Mouse (Mus musculus): ENCODE data around the gene Dnajc25.

Gene Dnajc25

DNA sequence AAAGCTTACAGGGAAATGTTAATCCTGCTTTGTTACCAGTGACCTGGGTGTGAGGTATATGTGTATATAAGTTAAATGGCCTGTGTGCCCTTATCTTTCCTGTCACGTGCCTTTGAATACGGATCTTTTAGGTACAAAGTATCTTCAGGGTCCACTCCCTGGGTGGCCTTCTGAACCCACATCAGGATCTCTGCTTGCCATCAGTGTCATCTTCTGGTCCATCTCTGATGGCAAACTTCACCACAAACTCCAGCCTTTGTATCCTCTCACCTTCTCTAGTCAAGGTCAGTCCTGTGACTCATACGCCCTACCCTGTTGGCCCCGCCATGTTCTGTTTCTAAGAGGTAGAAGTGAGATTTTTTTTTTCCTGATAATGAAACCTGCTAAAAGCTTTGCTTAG lies at the start of gene Dnajc25:
Gene Dnajc25, plus strand, starts transcription at position 301 of the 400 bp plus-strand sequence.
- Histone ChIP-seq H3K9me3 (ENCODE audit: low read length) (peaks cover 4% of the 10 kb centered on the region; the same call in 1 of the 2 replicates), H3K4me3 (replicated peaks; ENCODE audit: low read length) (0 out of 2 replicates have a peak within 1 kb of the TSS, but pooled peaks have one; percentile 20), H3K27me3 (ENCODE audit: insufficient read depth, low read length) (peaks cover 29% of the 10 kb centered on the region), H3K4me1 (replicated peaks; ENCODE audit: low read depth, low read length) (peaks cover 28% of the 10 kb centered on the region), H3K36me3 (ENCODE audit: insufficient read depth, low read length) (no peaks in the 10 kb centered on the region)
- no peak for TF ChIP-seq NANOG (IDR thresholded peaks at IDR 0.05; ENCODE audit: borderline replicate concordance, low read length)
- TF ChIP-seq CTCF (conservative IDR thresholded peaks at IDR 0.05; ENCODE audit: low read length), result no peak
- TF ChIP-seq POU5F1 (IDR thresholded peaks at IDR 0.05; ENCODE audit: borderline replicate concordance, low read length), result no peak

DNA sequence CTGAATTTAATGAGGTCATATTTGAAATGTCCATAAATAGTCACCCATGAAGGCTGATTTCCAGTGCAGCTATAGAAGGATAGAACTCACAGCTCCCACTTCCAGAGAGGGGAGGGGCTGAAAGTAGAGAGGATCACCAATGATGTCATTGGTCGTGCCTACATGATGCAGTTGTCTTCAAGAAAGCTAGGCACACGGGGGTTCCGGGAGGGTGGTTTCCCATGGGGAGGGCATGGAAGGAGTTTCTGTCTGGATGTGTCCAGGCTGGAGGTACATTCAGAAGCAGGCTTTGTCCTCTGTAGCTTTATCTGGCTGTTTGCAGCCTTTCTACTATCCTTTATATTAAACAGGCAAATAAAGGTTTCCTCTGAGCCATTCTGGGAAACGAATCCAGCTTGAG lies 46.5 kb upstream of the Dnajc25 start:
- TF ChIP-seq POU5F1 (IDR thresholded peaks at IDR 0.05; ENCODE audit: borderline replicate concordance, low read length), result no peak
- no peak for TF ChIP-seq NANOG (IDR thresholded peaks at IDR 0.05; ENCODE audit: borderline replicate concordance, low read length)
- no peak for TF ChIP-seq CTCF (conservative IDR thresholded peaks at IDR 0.05; ENCODE audit: low read length)
- Histone ChIP-seq H3K4me1 (replicated peaks; ENCODE audit: low read depth, low read length) (peaks cover 6% of the 10 kb centered on the region), H3K4me3 (replicated peaks; ENCODE audit: low read length) (no peak overlapping the region), H3K36me3 (ENCODE audit: insufficient read depth, low read length) (no peaks in the 10 kb centered on the region), H3K27me3 (ENCODE audit: insufficient read depth, low read length) (peaks cover 43% of the 10 kb centered on the region), H3K9me3 (ENCODE audit: low read length) (no peaks in the 10 kb centered on the region)

GRCm38 (mm10) chr4:58952630-58953029 lies 42.2 kb upstream of the Dnajc25 start:
- Histone ChIP-seq H3K27me3 (ENCODE audit: insufficient read depth, low read length) (peaks cover 30% of the 10 kb centered on the region), H3K9me3 (ENCODE audit: low read length) (no peaks in the 10 kb centered on the region), H3K4me3 (replicated peaks; ENCODE audit: low read length) (no peak overlapping the region), H3K36me3 (ENCODE audit: insufficient read depth, low read length) (no peaks in the 10 kb centered on the region), H3K4me1 (replicated peaks; ENCODE audit: low read depth, low read length) (0 out of 2 replicates have a peak, but pooled peaks cover 6% of the 10 kb centered on the region)
- TF ChIP-seq CTCF (conservative IDR thresholded peaks at IDR 0.05; ENCODE audit: low read length), result no peak
- TF ChIP-seq POU5F1 (IDR thresholded peaks at IDR 0.05; ENCODE audit: borderline replicate concordance, low read length), result no peak
- TF ChIP-seq NANOG (IDR thresholded peaks at IDR 0.05; ENCODE audit: borderline replicate concordance, low read length), result no peak

GRCm38 (mm10) chr4:58961719-58962118 lies 33.1 kb upstream of the Dnajc25 start:
- Histone ChIP-seq H3K27me3 (ENCODE audit: insufficient read depth, low read length) (peaks cover 13% of the 10 kb centered on the region), H3K4me1 (replicated peaks; ENCODE audit: low read depth, low read length) (0 out of 2 replicates have a peak, but pooled peaks cover 6% of the 10 kb centered on the region), H3K36me3 (ENCODE audit: insufficient read depth, low read length) (no peaks in the 10 kb centered on the region), H3K9me3 (ENCODE audit: low read length) (no peaks in the 10 kb centered on the region), H3K4me3 (replicated peaks; ENCODE audit: low read length) (no peak overlapping the region)
- no peak for TF ChIP-seq CTCF (conservative IDR thresholded peaks at IDR 0.05; ENCODE audit: low read length)
- no peak for TF ChIP-seq POU5F1 (IDR thresholded peaks at IDR 0.05; ENCODE audit: borderline replicate concordance, low read length)
- TF ChIP-seq NANOG (IDR thresholded peaks at IDR 0.05; ENCODE audit: borderline replicate concordance, low read length), result no peak

DNA sequence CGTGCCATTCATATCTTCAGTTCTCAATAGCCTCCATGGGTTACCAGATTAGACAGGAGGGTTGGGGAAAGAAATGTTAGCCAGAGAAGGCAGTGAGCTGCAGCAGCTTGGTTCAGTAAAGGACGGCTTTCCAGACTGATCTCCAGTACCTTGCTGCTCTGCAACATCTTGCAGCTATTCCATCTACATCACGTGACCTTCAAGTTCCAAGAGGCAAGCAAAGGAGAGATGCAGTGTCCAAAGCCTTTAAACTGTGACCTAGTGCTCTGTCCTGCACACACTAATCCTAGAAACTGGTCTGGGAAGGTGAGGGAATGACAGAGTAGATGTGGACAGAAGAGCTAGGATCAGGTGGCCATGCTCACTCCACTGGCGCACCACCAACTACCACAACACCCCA lies 31.6 kb upstream of the Dnajc25 start:
- TF ChIP-seq NANOG (IDR thresholded peaks at IDR 0.05; ENCODE audit: borderline replicate concordance, low read length) (no peak), POU5F1 (IDR thresholded peaks at IDR 0.05; ENCODE audit: borderline replicate concordance, low read length) (no peak), CTCF (conservative IDR thresholded peaks at IDR 0.05; ENCODE audit: low read length) (no peak)
- Histone ChIP-seq H3K27me3 (ENCODE audit: insufficient read depth, low read length) (no peaks in the 10 kb centered on the region), H3K9me3 (ENCODE audit: low read length) (no peaks in the 10 kb centered on the region), H3K4me3 (replicated peaks; ENCODE audit: low read length) (no peak overlapping the region), H3K4me1 (replicated peaks; ENCODE audit: low read depth, low read length) (no peaks in the 10 kb centered on the region), H3K36me3 (ENCODE audit: insufficient read depth, low read length) (no peaks in the 10 kb centered on the region)

- Histone ChIP-seq H3K4me1 (replicated peaks; ENCODE audit: low read depth, low read length) (no peaks in the 10 kb centered on the region), H3K4me3 (replicated peaks; ENCODE audit: low read length) (no peak overlapping the region), H3K9me3 (ENCODE audit: low read length) (no peaks in the 10 kb centered on the region), H3K27me3 (ENCODE audit: insufficient read depth, low read length) (no peaks in the 10 kb centered on the region), H3K36me3 (ENCODE audit: insufficient read depth, low read length) (no peaks in the 10 kb centered on the region)
- TF ChIP-seq POU5F1 (IDR thresholded peaks at IDR 0.05; ENCODE audit: borderline replicate concordance, low read length), result no peak
- TF ChIP-seq CTCF (conservative IDR thresholded peaks at IDR 0.05; ENCODE audit: low read length), result no peak
- TF ChIP-seq NANOG (IDR thresholded peaks at IDR 0.05; ENCODE audit: borderline replicate concordance, low read length), result no peak
Measured at GRCm38 (mm10) chr4:58965136-58965535, 29.7 kb upstream of the Dnajc25 start.

DNA sequence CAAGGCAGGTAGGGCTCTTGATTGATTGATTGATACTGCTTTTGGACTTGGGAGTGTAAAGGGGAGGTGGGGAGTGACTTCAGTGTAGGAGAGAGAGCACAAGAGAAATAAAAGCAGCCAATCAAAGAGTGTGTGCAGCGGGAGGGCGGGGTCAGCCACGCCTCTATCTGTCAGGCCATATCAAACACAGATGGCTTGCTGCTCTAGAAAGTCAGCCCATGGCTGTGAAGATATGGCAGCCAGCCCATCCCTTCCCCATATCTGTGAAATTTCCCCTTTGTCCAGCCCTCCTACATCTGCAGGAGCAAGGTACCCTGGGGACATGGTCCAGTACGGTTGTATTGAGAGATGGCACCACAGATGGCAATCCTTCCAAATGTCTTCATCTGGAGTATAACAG lies 24.2 kb upstream of the Dnajc25 start:
- H3K9me3 ChIP-seq (ENCODE audit: low read length), result no peaks in the 10 kb centered on the region
- H3K4me3 ChIP-seq (replicated peaks; ENCODE audit: low read length), result no peak overlapping the region
- TF ChIP-seq POU5F1 (IDR thresholded peaks at IDR 0.05; ENCODE audit: borderline replicate concordance, low read length), result no peak
- TF ChIP-seq CTCF (conservative IDR thresholded peaks at IDR 0.05; ENCODE audit: low read length), result no peak
- TF ChIP-seq NANOG (IDR thresholded peaks at IDR 0.05; ENCODE audit: borderline replicate concordance, low read length), result no peak
- no peaks in the 10 kb centered on the region for H3K36me3 ChIP-seq (ENCODE audit: insufficient read depth, low read length)
- no peaks in the 10 kb centered on the region for H3K4me1 ChIP-seq (replicated peaks; ENCODE audit: low read depth, low read length)
- no peaks in the 10 kb centered on the region for H3K27me3 ChIP-seq (ENCODE audit: insufficient read depth, low read length)

- Histone ChIP-seq H3K4me1 (replicated peaks; ENCODE audit: low read depth, low read length) (no peaks in the 10 kb centered on the region), H3K4me3 (replicated peaks; ENCODE audit: low read length) (no peak overlapping the region), H3K36me3 (ENCODE audit: insufficient read depth, low read length) (no peaks in the 10 kb centered on the region), H3K27me3 (ENCODE audit: insufficient read depth, low read length) (no peaks in the 10 kb centered on the region), H3K9me3 (ENCODE audit: low read length) (no peaks in the 10 kb centered on the region)
- TF ChIP-seq CTCF (conservative IDR thresholded peaks at IDR 0.05; ENCODE audit: low read length), result no peak
- no peak for TF ChIP-seq POU5F1 (IDR thresholded peaks at IDR 0.05; ENCODE audit: borderline replicate concordance, low read length)
- TF ChIP-seq NANOG (IDR thresholded peaks at IDR 0.05; ENCODE audit: borderline replicate concordance, low read length), result no peak
Measured at GRCm38 (mm10) chr4:58975711-58976110, 19.2 kb upstream of the Dnajc25 start.

DNA sequence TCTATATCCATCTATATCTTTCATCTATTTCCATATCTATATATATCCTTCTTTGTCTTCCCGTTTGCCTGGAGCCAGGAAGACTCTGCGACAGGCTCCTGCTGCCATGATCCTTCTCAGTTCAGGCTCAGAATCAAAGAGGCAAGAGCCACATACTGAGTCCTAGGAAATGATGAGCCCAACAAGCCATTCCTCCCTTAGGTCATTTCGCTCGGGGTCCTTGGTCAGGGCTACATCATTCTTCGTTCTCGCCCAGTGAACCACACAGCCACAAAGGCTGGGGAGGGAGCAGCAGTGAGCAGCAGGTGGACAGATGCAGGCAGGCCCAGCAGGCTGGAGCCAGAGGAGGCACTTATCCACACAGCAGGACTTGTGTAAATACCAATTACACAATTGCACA lies 13.4 kb upstream of the Dnajc25 start:
- H3K27me3 ChIP-seq (ENCODE audit: insufficient read depth, low read length), result peaks cover 6% of the 10 kb centered on the region; the same call in 1 of the 2 replicates

More for the DNA sequence above, 13.4 kb upstream of the Dnajc25 start:
- H3K4me3 ChIP-seq (replicated peaks; ENCODE audit: low read length), result no peak overlapping the region
- no peaks in the 10 kb centered on the region; the same call in 1 of the 2 replicates for H3K9me3 ChIP-seq (ENCODE audit: low read length)
- peaks cover 19% of the 10 kb centered on the region for H3K4me1 ChIP-seq (replicated peaks; ENCODE audit: low read depth, low read length)
- H3K36me3 ChIP-seq (ENCODE audit: insufficient read depth, low read length), result peaks cover 4% of the 10 kb centered on the region; the same call in 1 of the 2 replicates
- TF ChIP-seq POU5F1 (IDR thresholded peaks at IDR 0.05; ENCODE audit: borderline replicate concordance, low read length), result no peak
- no peak for TF ChIP-seq CTCF (conservative IDR thresholded peaks at IDR 0.05; ENCODE audit: low read length)
- no peak for TF ChIP-seq NANOG (IDR thresholded peaks at IDR 0.05; ENCODE audit: borderline replicate concordance, low read length)

All from E14TG2a.4 (cell line).